Mouse (Mus musculus) neural tube, embryonic 13.5 days (tissue): ENCODE results near the gene Eps8l1. TPM values are rescaled to one million over a fixed set of nuclear protein-coding genes. Genes with fewer than 3 reads are reported as not detected.

Experiments
- microRNA-seq: library from miRNA; unstranded; fragments of <30 nt; microRNA quantifications from one replicate; pipeline ENCODE4, GENCODE M21; 2016
- polyA plus RNA-seq: library from polyadenylated mRNA; unstranded; fragments of >200 nt; fragmentation: Nextera tagmentation; extraction: Ambion mirVana; gene quantifications from 2 replicates; pipeline ENCODE4 v1.2.1, GENCODE M21; 2015

Eps8l1 gene
- polyA plus RNA-seq, 1 experiment from 2014 or later, result 12.9 TPM

Small RNA genes lying within 50 kb of the gene (microRNA-seq; reads per million reads assigned to microRNA genes)
- gene Gm24605, result not detected

Other genes starting within 250 kb of the Eps8l1 start
- not detected in 2 replicates for gene Lilra5, start 222.9 kb upstream of the Eps8l1 start, polyA plus RNA-seq
- gene Ncr1, start 123.0 kb upstream of the Eps8l1 start, polyA plus RNA-seq, result not detected in 2 replicates
- 0.07 TPM in 2 replicates for gene Gp6, start 62.9 kb upstream of the Eps8l1 start, polyA plus RNA-seq
- gene Rdh13, start 15.0 kb upstream of the Eps8l1 start, polyA plus RNA-seq, result 35.9 and 38.6 TPM in 2 replicates
- gene Ppp1r12c, start 41.0 kb downstream of the Eps8l1 start, polyA plus RNA-seq, result 46.0 and 48.4 TPM in 2 replicates
- 12.7 and 42.9 TPM in 2 replicates for gene Tnnt1, start 55.7 kb downstream of the Eps8l1 start, polyA plus RNA-seq
- 1.8 and 3.6 TPM in 2 replicates for gene Tnni3, start 63.6 kb downstream of the Eps8l1 start, polyA plus RNA-seq
- gene Dnaaf3, start 71.8 kb downstream of the Eps8l1 start, polyA plus RNA-seq, result 1.1 and 1.2 TPM in 2 replicates
- 53.6 and 60.5 TPM in 2 replicates for gene Syt5, start 86.9 kb downstream of the Eps8l1 start, polyA plus RNA-seq
- 0.26 and 0.31 TPM in 2 replicates for gene Ptprh, start 143.4 kb downstream of the Eps8l1 start, polyA plus RNA-seq
- gene Tmem86b, start 170.7 kb downstream of the Eps8l1 start, polyA plus RNA-seq, result 2.4 and 3.5 TPM in 2 replicates
- 10.3 TPM in 2 replicates for gene Ppp6r1, start 198.3 kb downstream of the Eps8l1 start, polyA plus RNA-seq
- gene Hspbp1, start 224.4 kb downstream of the Eps8l1 start, polyA plus RNA-seq, result 121 and 136 TPM in 2 replicates
- gene Brsk1, start 229.9 kb downstream of the Eps8l1 start, polyA plus RNA-seq, result 5.9 and 6.2 TPM in 2 replicates